Mouse (Mus musculus): ENCODE data around the gene Umad1. TPM values are rescaled to one million over a fixed set of nuclear protein-coding genes. Genes with fewer than 3 reads are reported as not detected.

Umad1 gene
- polyA plus RNA-seq (2016; fragmentation: Nextera tagmentation; extraction: Ambion mirVana): 31.2 and 33.7 TPM in 2 replicates

GRCm38 (mm10) chr6:8259004-8259666 is at the start of gene Umad1, which contains the start of the genes Rpa3 and Gm45062:
Gene Umad1, plus strand, starts transcription at chr6:8259288.
Gene Rpa3, minus strand, starts transcription at chr6:8259173.
Gene Gm45062, plus strand, starts transcription at chr6:8259450.
- H3K27me3 ChIP-seq: no peaks in the 10 kb centered on the region
- H3K36me3 ChIP-seq: peaks cover 12% of the 10 kb centered on the region; the same call in 1 of the 2 replicates
- WGBS: under 1% methylated on average over 64 of the region's 64 CpGs
- peak within 1 kb of the TSS; percentile 61 for H3K4me3 ChIP-seq
- H3K4me2 ChIP-seq (replicated peaks): peak within 1 kb of the TSS; percentile 83
- H3K4me1 ChIP-seq: peaks cover 8% of the 10 kb centered on the region
- peak within 1 kb of the TSS; percentile 77 for H3K27ac ChIP-seq
- ATAC-seq (ENCODE audit: low FRiP score): peak; percentile 100
- H3K9me3 ChIP-seq (replicated peaks): no peaks in the 10 kb centered on the region
- peak within 1 kb of the TSS; percentile 81 for H3K9ac ChIP-seq

GRCm38 (mm10) chr6:8209866-8210186 is 49.3 kb upstream of the Umad1 start:
- Histone ChIP-seq H3K27me3 (no peaks in the 10 kb centered on the region), H3K4me2 (replicated peaks) (peak overlapping the region; percentile 57), H3K4me1 (peaks cover 9% of the 10 kb centered on the region), H3K9me3 (replicated peaks) (no peaks in the 10 kb centered on the region), H3K4me3 (peak overlapping the region; percentile 80), H3K9ac (peak overlapping the region; percentile 87), H3K36me3 (peaks cover 6% of the 10 kb centered on the region; the same call in 1 of the 2 replicates), H3K27ac (peak overlapping the region; percentile 94; the same call in 1 of the 2 replicates)
- peak; percentile 15 for ATAC-seq (ENCODE audit: low FRiP score)
- WGBS: 13% methylated on average over 10 of the region's 10 CpGs

GRCm38 (mm10) chr6:8210661-8211060 is 48.4 kb upstream of the Umad1 start:
- H3K4me2 ChIP-seq (replicated peaks): peak overlapping the region; percentile 57
- no peak overlapping the region for H3K9ac ChIP-seq
- 80% methylated on average over 3 of the region's 3 CpGs for WGBS
- ATAC-seq (ENCODE audit: low FRiP score): no peak
- no peak overlapping the region for H3K4me3 ChIP-seq
- H3K9me3 ChIP-seq (replicated peaks): no peaks in the 10 kb centered on the region
- H3K36me3 ChIP-seq: peaks cover 14% of the 10 kb centered on the region; the same call in 1 of the 2 replicates
- H3K27me3 ChIP-seq: no peaks in the 10 kb centered on the region
- H3K4me1 ChIP-seq: peaks cover 9% of the 10 kb centered on the region
- no peak overlapping the region for H3K27ac ChIP-seq

- Histone ChIP-seq H3K4me2 (replicated peaks) (no peak overlapping the region), H3K4me3 (no peak overlapping the region), H3K4me1 (no peaks in the 10 kb centered on the region), H3K9me3 (replicated peaks) (no peaks in the 10 kb centered on the region), H3K36me3 (peaks cover 28% of the 10 kb centered on the region), H3K27ac (no peak overlapping the region), H3K9ac (no peak overlapping the region), H3K27me3 (no peaks in the 10 kb centered on the region)
- no peak for ATAC-seq (ENCODE audit: low FRiP score)
- WGBS: 89% methylated on average over 3 of the region's 3 CpGs
These were observed 32.1 kb upstream of the Umad1 start for GRCm38 (mm10) chr6:8227035-8227434.

GRCm38 (mm10) chr6:8228596-8228995 is 30.5 kb upstream of the Umad1 start:
- WGBS: 92% methylated on average over 3 of the region's 3 CpGs
- Histone ChIP-seq H3K4me2 (replicated peaks) (no peak overlapping the region), H3K27me3 (no peaks in the 10 kb centered on the region), H3K36me3 (peaks cover 33% of the 10 kb centered on the region), H3K27ac (no peak overlapping the region), H3K4me1 (no peaks in the 10 kb centered on the region), H3K9ac (no peak overlapping the region), H3K4me3 (no peak overlapping the region), H3K9me3 (replicated peaks) (no peaks in the 10 kb centered on the region)
- ATAC-seq (ENCODE audit: low FRiP score): no peak

- Histone ChIP-seq H3K9ac (peak overlapping the region; percentile 78), H3K4me1 (peaks cover 8% of the 10 kb centered on the region), H3K27me3 (no peaks in the 10 kb centered on the region), H3K36me3 (peaks cover 15% of the 10 kb centered on the region; the same call in 1 of the 2 replicates), H3K4me3 (peak overlapping the region; percentile 61), H3K4me2 (replicated peaks) (peak overlapping the region; percentile 53), H3K27ac (peak overlapping the region; percentile 64; the same call in 1 of the 2 replicates), H3K9me3 (replicated peaks) (no peaks in the 10 kb centered on the region)
- WGBS: 12% methylated on average over 6 of the region's 6 CpGs
- no peak for ATAC-seq (ENCODE audit: low FRiP score)
These were observed 772 bp upstream of the Umad1 start for GRCm38 (mm10) chr6:8258316-8258715.

GRCm38 (mm10) chr6:8259667-8260044 is 568 bp downstream of the Umad1 start:
- WGBS: 0% methylated on average over 8 of the region's 8 CpGs
- Histone ChIP-seq H3K9me3 (replicated peaks) (no peaks in the 10 kb centered on the region), H3K27ac (peak overlapping the region; percentile 77), H3K4me3 (peak overlapping the region; percentile 61), H3K4me2 (replicated peaks) (peak overlapping the region; percentile 83), H3K36me3 (peaks cover 7% of the 10 kb centered on the region; the same call in 1 of the 2 replicates), H3K9ac (peak overlapping the region; percentile 81), H3K27me3 (no peaks in the 10 kb centered on the region), H3K4me1 (peaks cover 8% of the 10 kb centered on the region)
- no peak for ATAC-seq (ENCODE audit: low FRiP score)

GRCm38 (mm10) chr6:8271047-8271446 is 12.0 kb downstream of the Umad1 start:
- ATAC-seq (ENCODE audit: low FRiP score): no peak
- no peaks in the 10 kb centered on the region for H3K4me1 ChIP-seq
- no peak overlapping the region for H3K27ac ChIP-seq
- H3K4me3 ChIP-seq: no peak overlapping the region
- no peaks in the 10 kb centered on the region for H3K9me3 ChIP-seq (replicated peaks)
- H3K27me3 ChIP-seq: no peaks in the 10 kb centered on the region
- H3K9ac ChIP-seq: no peak overlapping the region
- 87% methylated on average over 3 of the region's 3 CpGs for WGBS
- peaks cover 6% of the 10 kb centered on the region; the same call in 1 of the 2 replicates for H3K36me3 ChIP-seq
- H3K4me2 ChIP-seq (replicated peaks): no peak overlapping the region

- H3K27me3 ChIP-seq: no peaks in the 10 kb centered on the region
- peak; percentile 60; the same call in 1 of the 2 replicates for ATAC-seq (ENCODE audit: low FRiP score)
- H3K4me2 ChIP-seq (replicated peaks): no peak overlapping the region
- no peaks in the 10 kb centered on the region for H3K4me1 ChIP-seq
- no peak overlapping the region for H3K4me3 ChIP-seq
- H3K9ac ChIP-seq: no peak overlapping the region
- WGBS: 40% methylated on average over 6 of the region's 6 CpGs
- H3K36me3 ChIP-seq: peaks cover 6% of the 10 kb centered on the region; the same call in 1 of the 2 replicates
- no peak overlapping the region for H3K27ac ChIP-seq
- no peaks in the 10 kb centered on the region for H3K9me3 ChIP-seq (replicated peaks)
These were observed 15.4 kb downstream of the Umad1 start for GRCm38 (mm10) chr6:8274387-8275054.

- ATAC-seq (ENCODE audit: low FRiP score): no peak
- Histone ChIP-seq H3K4me2 (replicated peaks) (no peak overlapping the region), H3K9me3 (replicated peaks) (no peaks in the 10 kb centered on the region), H3K36me3 (peaks cover 6% of the 10 kb centered on the region; the same call in 1 of the 2 replicates), H3K4me3 (no peak overlapping the region), H3K9ac (no peak overlapping the region), H3K27me3 (no peaks in the 10 kb centered on the region), H3K27ac (no peak overlapping the region), H3K4me1 (no peaks in the 10 kb centered on the region)
- WGBS: 10% methylated on average over 1 of the region's 1 CpGs
These were observed 16.0 kb downstream of the Umad1 start for GRCm38 (mm10) chr6:8275098-8275497.

- no peaks in the 10 kb centered on the region for H3K9me3 ChIP-seq (replicated peaks)
- ATAC-seq (ENCODE audit: low FRiP score): no peak
- no peak overlapping the region for H3K4me3 ChIP-seq
- H3K27ac ChIP-seq: no peak overlapping the region
- 0 out of 2 replicates have a peak, but pooled peaks cover 4% of the 10 kb centered on the region for H3K36me3 ChIP-seq
- no peak overlapping the region for H3K4me2 ChIP-seq (replicated peaks)
- 88% methylated on average over 4 of the region's 4 CpGs for WGBS
- no peaks in the 10 kb centered on the region for H3K4me1 ChIP-seq
- H3K27me3 ChIP-seq: no peaks in the 10 kb centered on the region
- H3K9ac ChIP-seq: no peak overlapping the region
These were observed 17.3 kb downstream of the Umad1 start for GRCm38 (mm10) chr6:8276431-8276830.

- WGBS: 72% methylated on average over 5 of the region's 5 CpGs
- no peak for ATAC-seq (ENCODE audit: low FRiP score)
- no peaks in the 10 kb centered on the region for H3K36me3 ChIP-seq
These were observed 19.4 kb downstream of the Umad1 start for GRCm38 (mm10) chr6:8278426-8279002.

More at GRCm38 (mm10) chr6:8278426-8279002, 19.4 kb downstream of the Umad1 start:
- H3K27me3 ChIP-seq: no peaks in the 10 kb centered on the region
- no peak overlapping the region for H3K27ac ChIP-seq
- H3K9me3 ChIP-seq (replicated peaks): no peaks in the 10 kb centered on the region
- H3K4me1 ChIP-seq: no peaks in the 10 kb centered on the region
- no peak overlapping the region for H3K9ac ChIP-seq
- no peak overlapping the region for H3K4me3 ChIP-seq
- H3K4me2 ChIP-seq (replicated peaks): no peak overlapping the region
